Mouse (Mus musculus) adrenal gland, adult 8-10 months (tissue): ENCODE data around the gene Prr7. TPM values are rescaled to one million over a fixed set of nuclear protein-coding genes. Genes with fewer than 3 reads are reported as not detected.

Source experiments
- DNase-seq: peaks from one replicate; pipeline ENCODE4 v3.0.0; 2022
- microRNA-seq, 2 experiments: library from miRNA; unstranded; fragments of <30 nt; microRNA quantifications; one replicate each; pipeline ENCODE4 v1.2.0; 2022
- total RNA-seq, 4 experiments: library from RNA; stranded (reverse); gene quantifications; 2 replicates each; pipeline ENCODE4 v1.2.4; 2022

Prr7 gene
- total RNA-seq, 4 experiments from 2014 or later = 2.3 to 4.3 (median 3.7) TPM

- DNase-seq = no peak
Measured at GRCm38 (mm10) chr13:55510332-55510667, 46.2 kb downstream of the Prr7 start.

- DNase-seq = peak; percentile 63
Measured at GRCm38 (mm10) chr13:55510668-55511491, 46.8 kb downstream of the Prr7 start.

GRCm38 (mm10) chr13:55511492-55511861, 47.4 kb downstream of the Prr7 start:
- no peak for DNase-seq

- no peak for DNase-seq
Measured at GRCm38 (mm10) chr13:55512379-55513031, 48.4 kb downstream of the Prr7 start.

- DNase-seq = peak; percentile 83
Measured at GRCm38 (mm10) chr13:55513111-55513748, 49.2 kb downstream of the Prr7 start, which contains the start of gene Pdlim7. Gene Pdlim7, minus strand, starts transcription at chr13:55513676.

DNA sequence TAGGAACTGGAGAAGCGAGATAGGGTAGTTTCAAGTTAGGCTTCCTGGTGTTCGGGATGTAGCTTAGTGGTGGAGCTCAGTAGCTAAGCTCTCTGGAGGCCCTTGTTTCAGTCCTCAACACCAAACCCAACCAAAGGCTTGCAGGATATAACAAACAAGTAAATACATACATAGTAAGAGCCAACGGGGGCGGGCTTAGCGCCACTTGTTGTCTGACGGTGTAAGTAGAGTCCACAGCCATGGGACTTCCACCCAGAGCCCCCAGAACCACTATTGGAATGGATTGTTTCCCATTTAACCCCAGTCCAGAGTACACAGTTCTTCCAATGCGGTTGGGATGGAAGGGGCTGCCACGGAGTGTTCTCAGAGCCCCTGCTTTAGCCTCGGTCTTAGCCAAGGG, 49.8 kb downstream of the Prr7 start:
- DNase-seq = no peak

- peak; percentile 72 for DNase-seq
Measured at GRCm38 (mm10) chr13:55516955-55517354, 52.9 kb downstream of the Prr7 start.

DNA sequence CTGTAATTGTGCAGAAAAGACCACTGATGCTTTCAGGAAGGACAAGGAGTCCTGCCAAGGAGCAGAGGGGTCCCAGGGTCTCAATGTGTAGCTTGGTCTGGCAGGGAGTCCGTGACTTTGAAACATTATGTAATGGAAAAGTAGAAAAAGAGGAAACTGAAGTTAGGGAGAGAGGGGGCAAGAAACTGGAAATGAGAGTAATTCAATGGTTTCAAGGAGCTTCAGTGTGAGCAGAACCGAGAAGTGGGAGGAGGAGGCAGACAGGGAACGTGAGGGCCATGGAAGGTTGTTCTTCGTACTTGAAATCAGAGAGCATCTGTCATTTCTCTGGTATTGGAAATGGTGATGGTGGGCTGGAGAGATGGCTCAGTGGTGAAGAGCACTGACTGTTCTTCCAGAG, 55.5 kb downstream of the Prr7 start:
- DNase-seq = no peak

DNA sequence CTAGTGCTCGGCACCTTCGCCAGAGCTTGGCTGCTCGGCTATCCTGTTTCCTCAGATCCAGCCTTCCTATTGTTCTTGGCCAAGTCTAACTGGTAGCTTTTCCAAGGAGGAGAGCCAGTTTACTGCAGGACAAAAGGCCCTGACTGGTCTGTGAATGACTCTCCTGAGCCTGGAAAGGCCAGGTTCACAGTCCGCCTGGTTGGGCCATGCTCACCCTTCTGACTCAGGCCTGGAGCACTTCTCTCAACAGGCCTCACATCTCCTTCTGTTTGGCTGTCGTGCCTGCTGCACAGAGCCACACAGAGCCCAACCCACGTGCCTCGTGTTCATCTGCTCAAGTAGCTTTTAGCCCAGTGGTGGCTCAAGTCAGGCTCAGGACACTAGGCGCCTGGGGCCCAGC, 58.7 kb downstream of the Prr7 start:
- no peak for DNase-seq

Small RNAs within 50 kb of the gene (microRNA-seq; reads per million reads assigned to microRNA genes)
- gene Mir6943 (1.0 to 1.2 reads per million in 2 experiments), gene Mir6944 (0.67 to 1.2 reads per million in 2 experiments), gene Mir6945 (0.88 to 1.0 reads per million in 2 experiments)

Other genes with a start within 250 kb of the Prr7 start
- 100 to 1,000 TPM; 146 to 172 (median 162) TPM for gene Prelid1, start 143.8 kb upstream of the Prr7 start, total RNA-seq
- 100 to 1,000 TPM in 1 of 4 experiments, 10 to 100 TPM in 3; 62.0 to 102 (median 88.6) TPM for gene Rab24, start 142.3 kb upstream of the Prr7 start, total RNA-seq
- gene Mxd3, start 134.4 kb upstream of the Prr7 start, total RNA-seq = 1 to 10 TPM in 2 of 4 experiments, under 1 TPM in 2; 0.30 to 1.9 (median 1.1) TPM
- gene Lman2, start 101.5 kb upstream of the Prr7 start, total RNA-seq = 100 to 1,000 TPM; 112 to 127 (median 118) TPM
- 1 to 10 TPM in 1 of 4 experiments, under 1 TPM in 3; 0.45 to 1.8 (median 0.88) TPM for gene Rgs14, start 94.5 kb upstream of the Prr7 start, total RNA-seq
- gene Slc34a1, start 66.1 kb upstream of the Prr7 start, total RNA-seq = not detected
- not detected for gene Pfn3, start 49.0 kb upstream of the Prr7 start, total RNA-seq
- under 1 TPM in 3 of 4 experiments, not detected in 1; 0.17 to 0.71 (median 0.43) TPM for gene F12, start 37.5 kb upstream of the Prr7 start, total RNA-seq
- gene Grk6, start 19.2 kb upstream of the Prr7 start, total RNA-seq = 10 to 100 TPM; 36.0 to 55.3 (median 48.6) TPM
- gene Dbn1, start 23.8 kb downstream of the Prr7 start, total RNA-seq = 10 to 100 TPM; 13.6 to 33.8 (median 24.0) TPM
- 10 to 100 TPM; 10.9 to 23.8 (median 18.3) TPM for gene Pdlim7, start 49.4 kb downstream of the Prr7 start, total RNA-seq
- 1 to 10 TPM; 4.0 to 7.2 (median 4.7) TPM for gene Dok3, start 65.0 kb downstream of the Prr7 start, total RNA-seq
- gene Ddx41, start 72.4 kb downstream of the Prr7 start, total RNA-seq = 10 to 100 TPM; 47.0 to 58.7 (median 52.7) TPM
- gene Fam193b, start 106.9 kb downstream of the Prr7 start, total RNA-seq = 100 to 1,000 TPM in 1 of 4 experiments, 10 to 100 TPM in 3; 47.1 to 102 (median 72.8) TPM
- 100 to 1,000 TPM; 177 to 220 (median 189) TPM for gene Tmed9, start 109.5 kb downstream of the Prr7 start, total RNA-seq
- gene B4galt7, start 135.6 kb downstream of the Prr7 start, total RNA-seq = 10 to 100 TPM; 14.9 to 18.5 (median 16.5) TPM
- 10 to 100 TPM; 30.2 to 44.0 (median 35.5) TPM for gene Caml, start 158.7 kb downstream of the Prr7 start, total RNA-seq
- 10 to 100 TPM; 29.1 to 58.6 (median 48.5) TPM for gene Ddx46, start 170.8 kb downstream of the Prr7 start, total RNA-seq
- gene B230219D22Rik, start 228.9 kb downstream of the Prr7 start, total RNA-seq = 10 to 100 TPM; 60.0 to 63.6 (median 61.4) TPM